Mouse (Mus musculus): ENCODE results near the gene Llgl2. TPM values are rescaled to one million over a fixed set of nuclear protein-coding genes. Genes with fewer than 3 reads are reported as not detected.
A peak's percentile ranks its signal among the peaks of the same experiment; 100 is the strongest.

Llgl2 gene
- polyA plus RNA-seq, 1 experiment from 2014 or later = 2.5 TPM

DNA sequence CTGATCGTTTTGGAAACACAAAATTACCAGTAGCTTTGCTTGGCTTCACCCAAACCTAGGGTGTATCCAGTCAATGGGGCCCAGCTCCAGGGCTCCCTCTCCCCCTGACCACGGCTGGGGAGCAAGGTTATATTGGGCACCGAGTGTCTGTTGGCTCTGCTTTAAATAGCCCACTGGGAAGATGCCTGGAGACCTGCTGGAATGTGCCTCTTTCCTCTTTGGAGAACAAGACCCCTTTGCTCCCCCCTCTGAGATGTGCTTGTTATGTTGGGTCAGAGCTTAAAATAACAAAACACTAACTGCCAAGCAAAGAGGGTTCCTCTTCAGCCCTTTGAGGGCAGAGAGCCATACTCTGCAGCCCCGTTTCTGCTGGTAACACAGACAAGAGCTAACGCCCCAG lies 78.3 kb downstream of the Llgl2 start:
- Histone ChIP-seq H3K4me1 (ENCODE audit: control insufficient read depth, insufficient read depth, low read length) (peaks cover 20% of the 10 kb centered on the region), H3K4me3 (ENCODE audit: low read depth, low read length) (no peak overlapping the region)
- 77% methylated on average over 5 of the region's 5 CpGs for WGBS

DNA sequence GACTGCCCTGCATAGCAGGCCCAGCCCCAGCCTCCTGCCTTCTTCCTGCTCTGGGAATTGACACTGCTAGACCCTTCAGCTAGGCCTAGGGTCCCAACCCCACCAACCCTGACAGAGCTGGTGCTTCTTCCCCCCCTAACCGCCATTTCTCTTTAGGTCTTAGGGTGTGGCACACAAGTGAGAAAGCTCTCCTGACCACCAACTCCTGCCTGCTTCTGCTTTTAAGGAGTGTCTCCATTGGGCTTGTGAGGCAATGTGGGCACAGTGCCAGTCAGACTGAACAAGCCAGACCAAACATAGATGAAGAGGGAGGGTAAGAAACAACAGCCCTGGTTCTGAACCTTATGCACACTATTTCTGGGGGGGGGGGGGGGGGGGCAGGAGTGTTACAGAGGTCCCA lies 79.0 kb downstream of the Llgl2 start:
- WGBS = 100% methylated on average over 1 of the region's 1 CpGs
- DNase-seq (ENCODE audit: low spot score, missing footprints) = no peak
- Histone ChIP-seq H3K9ac (ENCODE audit: low read length) (no peak overlapping the region), H3K27me3 (ENCODE audit: control insufficient read depth, insufficient read depth, low read length) (no peaks in the 10 kb centered on the region), H3K27ac (ENCODE audit: low read depth, low read length) (no peak overlapping the region), H3K4me3 (ENCODE audit: low read depth, low read length) (no peak overlapping the region), H3K36me3 (ENCODE audit: control insufficient read depth, insufficient read depth, low read length) (no peaks in the 10 kb centered on the region), H3K4me1 (ENCODE audit: control insufficient read depth, insufficient read depth, low read length) (peaks cover 20% of the 10 kb centered on the region), H3K4me2 (no peak overlapping the region), H3K9me3 (ENCODE audit: control insufficient read depth, low read length) (no peaks in the 10 kb centered on the region)
- no peak for ATAC-seq (ENCODE audit: low FRiP score)

More for the DNA sequence above, 78.3 kb downstream of the Llgl2 start:
- peak; percentile 26 for DNase-seq (ENCODE audit: low spot score, missing footprints)
- Histone ChIP-seq H3K9me3 (ENCODE audit: control insufficient read depth, low read length) (no peaks in the 10 kb centered on the region), H3K27me3 (ENCODE audit: control insufficient read depth, insufficient read depth, low read length) (no peaks in the 10 kb centered on the region), H3K4me2 (no peak overlapping the region), H3K9ac (ENCODE audit: low read length) (no peak overlapping the region), H3K27ac (ENCODE audit: low read depth, low read length) (no peak overlapping the region; the same call in 1 of the 2 replicates), H3K36me3 (ENCODE audit: control insufficient read depth, insufficient read depth, low read length) (no peaks in the 10 kb centered on the region)
- ATAC-seq (ENCODE audit: low FRiP score) = no peak

DNA sequence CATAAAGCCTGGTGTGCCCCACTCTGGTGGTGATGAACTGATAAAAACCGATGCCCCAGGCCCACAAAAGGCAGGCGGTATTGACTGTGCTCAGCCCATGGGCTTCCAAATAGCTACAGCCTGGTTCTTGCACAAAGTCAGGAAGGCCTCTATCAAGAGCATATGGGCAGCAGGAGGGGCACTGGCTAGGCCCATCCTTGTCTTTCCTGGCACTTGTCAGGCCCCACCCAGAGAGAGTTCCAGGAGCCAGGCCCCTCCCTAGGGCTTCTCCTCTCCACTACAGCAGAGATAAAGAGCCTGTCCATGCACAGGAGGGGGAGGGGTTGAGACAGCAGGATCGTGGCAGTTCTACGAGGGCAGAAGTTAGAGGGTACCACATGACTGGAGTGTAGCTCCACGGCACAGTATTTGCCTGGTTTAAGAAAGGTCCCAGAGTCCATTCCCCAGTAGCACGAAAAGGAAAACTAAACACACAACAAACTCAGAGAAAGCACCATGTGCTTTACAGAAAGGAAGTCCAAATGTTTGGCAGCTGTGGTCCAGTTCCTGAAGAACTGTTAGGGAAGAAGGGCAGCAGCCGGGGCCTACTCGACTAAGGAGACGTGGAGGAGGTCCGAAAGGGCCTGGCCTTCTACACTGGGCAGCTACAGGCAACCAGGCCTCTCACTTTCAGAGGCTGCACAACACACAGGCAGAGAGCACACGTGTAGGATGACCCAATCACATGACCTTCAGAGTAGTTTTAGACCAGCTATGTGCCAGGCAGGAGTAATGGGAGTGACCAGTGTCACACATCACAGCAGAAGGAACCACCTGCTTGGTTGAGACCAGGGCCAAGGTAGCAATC lies 79.8 kb downstream of the Llgl2 start:
- peaks cover 20% of the 10 kb centered on the region for H3K4me1 ChIP-seq (ENCODE audit: control insufficient read depth, insufficient read depth, low read length)
- no peaks in the 10 kb centered on the region for H3K27me3 ChIP-seq (ENCODE audit: control insufficient read depth, insufficient read depth, low read length)
- no peaks in the 10 kb centered on the region for H3K36me3 ChIP-seq (ENCODE audit: control insufficient read depth, insufficient read depth, low read length)
- no peaks in the 10 kb centered on the region for H3K9me3 ChIP-seq (ENCODE audit: control insufficient read depth, low read length)
- H3K4me3 ChIP-seq (ENCODE audit: low read depth, low read length) = no peak overlapping the region
- H3K9ac ChIP-seq (ENCODE audit: low read length) = no peak overlapping the region
- H3K27ac ChIP-seq (ENCODE audit: low read depth, low read length) = no peak overlapping the region
- no peak overlapping the region for H3K4me2 ChIP-seq
- WGBS = 80% methylated on average over 11 of the region's 11 CpGs
- ATAC-seq (ENCODE audit: low FRiP score) = no peak
- DNase-seq (ENCODE audit: low spot score, missing footprints) = peak; percentile 77

DNA sequence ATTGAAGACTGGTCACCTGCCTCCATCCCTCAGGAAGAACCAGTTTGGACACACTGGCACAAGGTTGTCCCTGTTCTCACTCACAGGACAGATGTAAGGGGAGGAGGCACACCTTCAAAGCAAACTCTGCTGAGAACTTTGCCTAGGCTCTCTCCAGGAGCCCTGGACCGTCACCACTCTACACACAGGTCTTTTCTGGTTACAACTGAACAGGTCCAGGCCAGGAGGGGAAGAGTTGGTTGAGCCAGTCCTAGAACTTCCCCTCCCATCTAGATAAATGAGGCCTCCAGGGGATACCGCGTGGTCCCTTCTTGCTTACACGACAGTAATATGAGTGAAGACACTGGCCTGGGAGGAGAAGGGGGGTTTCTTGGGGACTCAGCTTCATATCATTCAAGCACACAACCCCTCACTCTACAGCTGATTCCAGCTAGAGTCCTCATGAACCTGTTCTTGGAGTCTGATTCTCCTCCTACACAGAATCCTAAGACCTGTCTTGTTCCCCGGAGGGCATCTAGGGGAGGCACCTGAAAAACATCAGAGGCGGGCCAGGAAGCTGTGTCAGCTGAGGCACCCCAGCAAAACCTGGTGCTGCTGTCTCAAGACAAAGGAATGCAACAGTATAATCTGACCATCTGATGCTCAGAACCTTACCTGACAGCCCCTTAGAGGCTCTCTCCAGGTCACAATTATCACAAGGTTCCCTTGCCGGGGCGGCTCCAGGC lies 80.5 kb downstream of the Llgl2 start:
- H3K27me3 ChIP-seq (ENCODE audit: control insufficient read depth, insufficient read depth, low read length) = no peaks in the 10 kb centered on the region

More for the DNA sequence above, 80.5 kb downstream of the Llgl2 start:
- Histone ChIP-seq H3K27ac (ENCODE audit: low read depth, low read length) (no peak overlapping the region), H3K4me2 (no peak overlapping the region), H3K9me3 (ENCODE audit: control insufficient read depth, low read length) (no peaks in the 10 kb centered on the region), H3K4me1 (ENCODE audit: control insufficient read depth, insufficient read depth, low read length) (peaks cover 17% of the 10 kb centered on the region), H3K4me3 (ENCODE audit: low read depth, low read length) (no peak overlapping the region), H3K9ac (ENCODE audit: low read length) (no peak overlapping the region), H3K36me3 (ENCODE audit: control insufficient read depth, insufficient read depth, low read length) (no peaks in the 10 kb centered on the region)
- WGBS = 87% methylated on average over 8 of the region's 8 CpGs
- no peak for ATAC-seq (ENCODE audit: low FRiP score)
- DNase-seq (ENCODE audit: low spot score, missing footprints) = peak; percentile 74

Small RNA genes lying within 50 kb of the gene (microRNA-seq; reads per million reads assigned to microRNA genes)
- gene Mir5621 = 0.76 reads per million

Other genes with a start within 250 kb of the Llgl2 start
- 105 TPM in 2 replicates for gene Mrps7, start 220.1 kb upstream of the Llgl2 start, polyA plus RNA-seq (2014; fragmentation: Nextera tagmentation; extraction: Ambion mirVana)
- gene Gga3, start 220.0 kb upstream of the Llgl2 start, polyA plus RNA-seq (2014; fragmentation: Nextera tagmentation; extraction: Ambion mirVana) = 18.7 and 25.1 TPM in 2 replicates
- 14.0 and 16.4 TPM in 2 replicates for gene Mif4gd, start 211.1 kb upstream of the Llgl2 start, polyA plus RNA-seq (2014; fragmentation: Nextera tagmentation; extraction: Ambion mirVana)
- 20.3 and 24.0 TPM in 2 replicates for gene Slc25a19, start 195.8 kb upstream of the Llgl2 start, polyA plus RNA-seq (2014; fragmentation: Nextera tagmentation; extraction: Ambion mirVana)
- gene Grb2, start 115.5 kb upstream of the Llgl2 start, polyA plus RNA-seq (2014; fragmentation: Nextera tagmentation; extraction: Ambion mirVana) = 74.3 and 77.7 TPM in 2 replicates
- gene Tmem94, start 58.6 kb upstream of the Llgl2 start, polyA plus RNA-seq (2014; fragmentation: Nextera tagmentation; extraction: Ambion mirVana) = 15.1 and 16.7 TPM in 2 replicates
- gene Caskin2, start 10.4 kb upstream of the Llgl2 start, polyA plus RNA-seq (2014; fragmentation: Nextera tagmentation; extraction: Ambion mirVana) = 10.4 and 11.7 TPM in 2 replicates
- gene Tsen54, start 9.3 kb upstream of the Llgl2 start, polyA plus RNA-seq (2014; fragmentation: Nextera tagmentation; extraction: Ambion mirVana) = 20.8 and 21.7 TPM in 2 replicates
- not detected in 2 replicates for gene Myo15b, start 34.4 kb downstream of the Llgl2 start, polyA plus RNA-seq (2014; fragmentation: Nextera tagmentation; extraction: Ambion mirVana)
- gene Smim5, start 75.9 kb downstream of the Llgl2 start, polyA plus RNA-seq (2014; fragmentation: Nextera tagmentation; extraction: Ambion mirVana) = 0.27 and 0.59 TPM in 2 replicates
- gene Smim6, start 88.0 kb downstream of the Llgl2 start, polyA plus RNA-seq (2014; fragmentation: Nextera tagmentation; extraction: Ambion mirVana) = 0.46 TPM in 1 of 2 replicates, not detected in the other
- 58.3 and 61.5 TPM in 2 replicates for gene Sap30bp, start 109.2 kb downstream of the Llgl2 start, polyA plus RNA-seq (2014; fragmentation: Nextera tagmentation; extraction: Ambion mirVana)
- 16.1 and 18.4 TPM in 2 replicates for gene Recql5, start 109.4 kb downstream of the Llgl2 start, polyA plus RNA-seq (2014; fragmentation: Nextera tagmentation; extraction: Ambion mirVana)
- gene Itgb4, start 150.7 kb downstream of the Llgl2 start, polyA plus RNA-seq (2014; fragmentation: Nextera tagmentation; extraction: Ambion mirVana) = 0.23 and 0.25 TPM in 2 replicates
- 82.5 and 93.4 TPM in 2 replicates for gene Galk1, start 188.7 kb downstream of the Llgl2 start, polyA plus RNA-seq (2014; fragmentation: Nextera tagmentation; extraction: Ambion mirVana)
- 1,982 and 2,171 TPM in 2 replicates for gene H3f3b, start 203.9 kb downstream of the Llgl2 start, polyA plus RNA-seq (2014; fragmentation: Nextera tagmentation; extraction: Ambion mirVana)
- 23.4 and 24.1 TPM in 2 replicates for gene Unk, start 206.3 kb downstream of the Llgl2 start, polyA plus RNA-seq (2014; fragmentation: Nextera tagmentation; extraction: Ambion mirVana)

Measured in midbrain, embryonic 11.5 days (tissue).